Mouse (Mus musculus) midbrain, embryonic 12.5 days (tissue): ENCODE measurements around the gene Ugp2. TPM values are rescaled to one million over a fixed set of nuclear protein-coding genes. Genes with fewer than 3 reads are reported as not detected.
A peak's percentile ranks its signal among the peaks of the same experiment; 100 is the strongest.

Experiments
- ATAC-seq: fragments of 200-750 bp; cut with Nextera tagmentation; 2 replicates; pipeline ENCODE4 v1.8.0; 2017; ENCODE audit warnings: low read depth, moderate TSS enrichment, moderate library complexity; ENCODE audit not compliant: low FRiP score
- H3K27ac ChIP-seq: fragments of 300-500 bp; sonication (generic); replicated peaks from 2 replicates; pipeline ENCODE4 v1.5.1; 2016; ENCODE audit warnings: mild to moderate bottlenecking
- H3K27me3 ChIP-seq: fragments of 300-500 bp; sonication (generic); 2 replicates; pipeline ENCODE4 v1.6.1; 2016; ENCODE audit warnings: mild to moderate bottlenecking
- H3K36me3 ChIP-seq: fragments of 300-500 bp; sonication (generic); 2 replicates; pipeline ENCODE4 v1.6.1; 2016
- H3K4me1 ChIP-seq: fragments of 300-500 bp; sonication (generic); 2 replicates; pipeline ENCODE4 v1.6.1; 2016
- H3K4me2 ChIP-seq: fragments of 300-500 bp; sonication (generic); replicated peaks from 2 replicates; pipeline ENCODE4 v1.6.1; 2016; ENCODE audit warnings: mild to moderate bottlenecking, moderate library complexity
- H3K4me3 ChIP-seq: fragments of 300-500 bp; sonication (generic); 2 replicates; pipeline ENCODE4 v1.5.1; 2016; ENCODE audit warnings: mild to moderate bottlenecking
- H3K9ac ChIP-seq: fragments of 300-500 bp; sonication (generic); replicated peaks from 2 replicates; pipeline ENCODE4 v1.6.1; 2016; ENCODE audit warnings: mild to moderate bottlenecking, moderate library complexity
- H3K9me3 ChIP-seq: fragments of 300-500 bp; sonication (generic); 2 replicates; pipeline ENCODE4 v1.6.1; 2016; ENCODE audit warnings: mild to moderate bottlenecking
- WGBS: fragments of 180-500 bp; shearing (Covaris S2); methylation state at CpG from one replicate; pipeline ENCODE4 v1.1.7; 2016; 5-methylcytosine and 5-hydroxymethylcytosine counted together
- polyA plus RNA-seq: library from polyadenylated mRNA; unstranded; fragments of >200 nt; fragmentation: Nextera tagmentation; extraction: Ambion mirVana; gene quantifications from 2 replicates; pipeline ENCODE4 v1.2.1, GENCODE M21; 2016

Gene Ugp2
- 70.7 and 71.6 TPM in 2 replicates for polyA plus RNA-seq

GRCm38 (mm10) chr11:21371122-21371806 is at the start of gene Ugp2:
Ugp2 (minus strand) TSS chr11:21371201.
- Histone ChIP-seq H3K27ac (peak within 1 kb of the TSS; percentile 80), H3K4me2 (peak within 1 kb of the TSS; percentile 63)
- 5% methylated on average over 38 of the region's 38 CpGs for WGBS

GRCm38 (mm10) chr11:21414911-21415381 is 43.9 kb upstream of the Ugp2 start:
- H3K4me2 ChIP-seq = no peak overlapping the region
- H3K36me3 ChIP-seq = no peaks in the 10 kb centered on the region
- no peak overlapping the region for H3K4me3 ChIP-seq
- H3K9ac ChIP-seq = no peak overlapping the region
- H3K4me1 ChIP-seq = no peaks in the 10 kb centered on the region
- 66% methylated on average over 7 of the region's 7 CpGs for WGBS
- H3K9me3 ChIP-seq = no peaks in the 10 kb centered on the region
- H3K27me3 ChIP-seq = no peaks in the 10 kb centered on the region
- ATAC-seq = no peak
- no peak overlapping the region for H3K27ac ChIP-seq

More at GRCm38 (mm10) chr11:21371122-21371806, at the start of gene Ugp2:
- Histone ChIP-seq H3K4me3 (peak within 1 kb of the TSS; percentile 76), H3K9me3 (no peaks in the 10 kb centered on the region), H3K27me3 (no peaks in the 10 kb centered on the region), H3K4me1 (peaks cover 16% of the 10 kb centered on the region), H3K36me3 (no peaks in the 10 kb centered on the region), H3K9ac (peak within 1 kb of the TSS; percentile 75)
- ATAC-seq = peak; percentile 98

DNA sequence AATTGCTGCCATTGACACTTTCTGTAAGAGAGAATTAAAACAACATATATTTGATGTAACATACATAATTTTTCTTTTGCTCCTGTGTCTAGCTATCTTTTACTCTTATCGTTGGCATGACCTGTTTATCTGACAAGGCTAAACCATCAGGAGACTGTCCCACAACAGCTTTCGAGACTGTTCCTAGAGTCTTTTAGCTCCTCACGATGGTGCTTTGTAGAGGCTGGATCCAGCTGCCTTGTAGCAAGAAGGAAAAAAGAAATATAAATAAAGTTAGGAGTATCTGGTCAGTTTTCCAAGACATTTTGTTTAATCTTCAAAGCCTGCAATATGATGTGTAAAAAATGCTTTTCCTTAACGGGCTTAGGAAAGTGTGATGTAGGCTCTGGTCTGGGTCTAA is 35.7 kb upstream of the Ugp2 start:
- WGBS = 93% methylated on average over 4 of the region's 4 CpGs

GRCm38 (mm10) chr11:21406141-21406540 is 35.1 kb upstream of the Ugp2 start:
- Histone ChIP-seq H3K9me3 (no peaks in the 10 kb centered on the region), H3K4me2 (no peak overlapping the region), H3K4me1 (no peaks in the 10 kb centered on the region), H3K27ac (no peak overlapping the region), H3K4me3 (no peak overlapping the region), H3K36me3 (no peaks in the 10 kb centered on the region), H3K9ac (no peak overlapping the region), H3K27me3 (no peaks in the 10 kb centered on the region)
- WGBS = 91% methylated on average over 1 of the region's 1 CpGs
- no peak for ATAC-seq

More for the DNA sequence above, 35.7 kb upstream of the Ugp2 start:
- H3K36me3 ChIP-seq = no peaks in the 10 kb centered on the region
- H3K9me3 ChIP-seq = no peaks in the 10 kb centered on the region
- no peak overlapping the region for H3K9ac ChIP-seq
- H3K27ac ChIP-seq = no peak overlapping the region
- H3K4me1 ChIP-seq = no peaks in the 10 kb centered on the region
- H3K4me3 ChIP-seq = no peak overlapping the region
- H3K27me3 ChIP-seq = no peaks in the 10 kb centered on the region
- no peak overlapping the region for H3K4me2 ChIP-seq
- no peak for ATAC-seq

DNA sequence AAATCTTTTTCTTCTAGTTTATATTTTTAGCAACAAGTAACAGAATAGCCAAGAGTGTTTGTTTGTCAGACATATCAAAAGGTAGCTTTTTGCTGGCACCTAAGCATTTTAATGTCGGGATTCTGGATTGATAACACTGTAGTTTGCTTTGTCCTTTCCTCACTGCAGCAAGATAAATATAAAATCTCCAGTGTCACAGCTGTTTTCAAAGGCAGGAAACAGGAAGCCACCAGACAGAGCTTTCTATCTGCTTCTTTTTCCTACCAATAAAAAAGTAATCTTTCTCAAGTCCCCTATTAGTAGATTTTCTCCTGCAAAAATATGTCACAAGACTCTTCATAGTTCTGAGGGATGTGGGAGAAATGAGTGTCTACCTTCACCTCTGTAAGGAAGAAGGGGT is 32.9 kb upstream of the Ugp2 start:
- H3K9ac ChIP-seq = no peak overlapping the region
- H3K36me3 ChIP-seq = no peaks in the 10 kb centered on the region
- ATAC-seq = no peak
- H3K9me3 ChIP-seq = no peaks in the 10 kb centered on the region
- no peak overlapping the region for H3K4me3 ChIP-seq
- no peak overlapping the region for H3K27ac ChIP-seq
- H3K27me3 ChIP-seq = no peaks in the 10 kb centered on the region
- H3K4me2 ChIP-seq = no peak overlapping the region
- no peaks in the 10 kb centered on the region for H3K4me1 ChIP-seq
- 84% methylated on average over 1 of the region's 1 CpGs for WGBS

GRCm38 (mm10) chr11:21402481-21403254 is 31.7 kb upstream of the Ugp2 start:
- Histone ChIP-seq H3K9me3 (no peaks in the 10 kb centered on the region), H3K4me1 (no peaks in the 10 kb centered on the region), H3K27ac (no peak overlapping the region), H3K27me3 (no peaks in the 10 kb centered on the region), H3K4me3 (no peak overlapping the region), H3K4me2 (no peak overlapping the region), H3K9ac (no peak overlapping the region), H3K36me3 (no peaks in the 10 kb centered on the region)
- WGBS = 77% methylated on average over 5 of the region's 5 CpGs
- ATAC-seq = no peak

DNA sequence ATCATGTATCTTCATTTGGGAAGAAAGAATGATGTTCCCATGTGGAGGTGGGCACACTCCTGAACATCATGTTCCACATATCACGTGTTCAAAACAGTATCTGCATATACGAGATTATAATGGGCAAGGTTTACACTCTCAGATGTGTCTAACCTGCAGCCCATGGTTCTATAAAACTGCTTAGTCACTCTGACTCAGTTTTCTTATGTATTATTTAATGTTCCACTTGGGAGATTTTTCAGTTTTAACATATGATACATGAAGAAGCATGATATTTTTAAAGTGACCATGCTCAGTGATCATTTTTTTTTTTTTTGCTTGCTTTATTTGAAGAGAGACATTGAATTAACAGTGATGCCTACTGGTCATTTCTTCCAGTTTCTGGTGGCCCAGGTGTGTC is 30.2 kb upstream of the Ugp2 start:
- ATAC-seq = no peak

GRCm38 (mm10) chr11:21399186-21399681 is 28.2 kb upstream of the Ugp2 start:
- ATAC-seq = no peak
- H3K4me3 ChIP-seq = no peak overlapping the region
- H3K9ac ChIP-seq = no peak overlapping the region
- no peaks in the 10 kb centered on the region for H3K27me3 ChIP-seq
- no peaks in the 10 kb centered on the region for H3K9me3 ChIP-seq
- no peaks in the 10 kb centered on the region for H3K36me3 ChIP-seq
- 66% methylated on average over 5 of the region's 5 CpGs for WGBS
- H3K4me2 ChIP-seq = no peak overlapping the region
- H3K4me1 ChIP-seq = no peaks in the 10 kb centered on the region
- H3K27ac ChIP-seq = no peak overlapping the region

More for the DNA sequence above, 30.2 kb upstream of the Ugp2 start:
- Histone ChIP-seq H3K4me2 (no peak overlapping the region), H3K4me3 (no peak overlapping the region), H3K9me3 (no peaks in the 10 kb centered on the region), H3K4me1 (no peaks in the 10 kb centered on the region), H3K36me3 (no peaks in the 10 kb centered on the region), H3K27me3 (no peaks in the 10 kb centered on the region), H3K9ac (no peak overlapping the region), H3K27ac (no peak overlapping the region)
- 87% methylated on average over 2 of the region's 2 CpGs for WGBS

GRCm38 (mm10) chr11:21398464-21398863 is 27.5 kb upstream of the Ugp2 start:
- Histone ChIP-seq H3K4me2 (no peak overlapping the region), H3K9me3 (0 out of 2 replicates have a peak, but pooled peaks cover 5% of the 10 kb centered on the region), H3K27ac (no peak overlapping the region), H3K4me3 (no peak overlapping the region), H3K27me3 (no peaks in the 10 kb centered on the region), H3K36me3 (no peaks in the 10 kb centered on the region), H3K4me1 (no peaks in the 10 kb centered on the region), H3K9ac (no peak overlapping the region)
- ATAC-seq = no peak
- WGBS = 74% methylated on average over 7 of the region's 7 CpGs

DNA sequence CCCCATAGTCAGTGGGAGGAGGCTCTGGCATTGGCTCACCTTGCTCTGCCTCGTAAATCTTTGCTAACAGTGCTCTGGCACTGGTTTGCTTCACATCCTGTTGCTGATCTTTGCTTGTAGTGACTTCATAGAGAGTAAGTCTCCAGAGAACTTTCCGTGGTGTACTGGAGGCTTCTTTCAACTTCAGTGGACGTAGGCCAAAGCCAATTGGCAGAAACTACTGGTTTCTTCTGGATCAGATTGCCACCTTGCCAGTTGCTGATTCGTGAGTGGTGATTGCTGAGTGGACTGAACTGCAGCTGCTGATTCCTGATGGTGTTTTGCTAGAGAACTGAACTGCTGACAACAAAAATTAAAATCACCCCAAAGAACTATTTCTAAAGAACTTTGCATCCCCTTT is 15.8 kb upstream of the Ugp2 start:
- ATAC-seq = no peak
- Histone ChIP-seq H3K9me3 (no peaks in the 10 kb centered on the region), H3K27ac (no peak overlapping the region), H3K4me2 (no peak overlapping the region), H3K4me1 (no peaks in the 10 kb centered on the region), H3K9ac (no peak overlapping the region), H3K27me3 (no peaks in the 10 kb centered on the region), H3K4me3 (no peak overlapping the region), H3K36me3 (no peaks in the 10 kb centered on the region)
- WGBS = 75% methylated on average over 4 of the region's 4 CpGs

GRCm38 (mm10) chr11:21374096-21374495 is 3.1 kb upstream of the Ugp2 start:
- WGBS = 91% methylated on average over 3 of the region's 3 CpGs
- Histone ChIP-seq H3K9me3 (no peaks in the 10 kb centered on the region), H3K4me3 (no peak overlapping the region), H3K27ac (no peak overlapping the region), H3K9ac (no peak overlapping the region), H3K4me2 (no peak overlapping the region), H3K4me1 (peaks cover 9% of the 10 kb centered on the region), H3K27me3 (no peaks in the 10 kb centered on the region), H3K36me3 (no peaks in the 10 kb centered on the region)
- ATAC-seq = no peak
